Mouse (Mus musculus) hindbrain, embryonic 11.5 days (tissue): ENCODE data around the gene Crygs. TPM values are rescaled to one million over a fixed set of nuclear protein-coding genes. Genes with fewer than 3 reads are reported as not detected.

Experiments
- ATAC-seq: fragments of 200-750 bp; cut with Nextera tagmentation; 2 replicates; pipeline ENCODE4 v1.8.0; 2017; ENCODE audit warnings: mild to moderate bottlenecking, moderate TSS enrichment, moderate library complexity; ENCODE audit not compliant: low FRiP score
- DNase-seq: peaks from one replicate; pipeline ENCODE4 v3.0.0-alpha.2; 2015; ENCODE audit warnings: low spot score
- H3K27ac ChIP-seq: fragments of 300-500 bp; sonication (generic); 2 replicates; pipeline ENCODE4 v1.5.1; 2014; ENCODE audit warnings: mild to moderate bottlenecking, low read depth, low read length
- H3K27me3 ChIP-seq: fragments of 300-500 bp; sonication (generic); 2 replicates; pipeline ENCODE4 v1.6.1; 2014; ENCODE audit warnings: mild to moderate bottlenecking, low read length, moderate library complexity, mixed read lengths; ENCODE audit not compliant: control insufficient read depth, insufficient read depth
- H3K36me3 ChIP-seq: fragments of 300-500 bp; sonication (generic); 2 replicates; pipeline ENCODE4 v1.6.1; 2014; ENCODE audit warnings: mild to moderate bottlenecking, low read length, moderate library complexity, mixed read lengths; ENCODE audit not compliant: control insufficient read depth, insufficient read depth
- H3K4me1 ChIP-seq: fragments of 300-500 bp; sonication (generic); replicated peaks from 2 replicates; pipeline ENCODE4 v1.6.1; 2014; ENCODE audit warnings: low read length, mixed read lengths; ENCODE audit not compliant: control insufficient read depth, insufficient read depth
- H3K4me2 ChIP-seq: fragments of 300-500 bp; sonication (generic); replicated peaks from 2 replicates; pipeline ENCODE4 v1.6.1; 2014; ENCODE audit warnings: mild to moderate bottlenecking, low read depth, low read length
- H3K4me3 ChIP-seq: fragments of 300-500 bp; sonication (generic); 2 replicates; pipeline ENCODE4 v1.5.1; 2014; ENCODE audit warnings: low read depth, low read length
- H3K9ac ChIP-seq: fragments of 300-500 bp; sonication (generic); 2 replicates; pipeline ENCODE4 v1.6.1; 2014; ENCODE audit warnings: low read depth, low read length
- H3K9me3 ChIP-seq: fragments of 300-500 bp; sonication (generic); 2 replicates; pipeline ENCODE4 v1.6.1; 2016; ENCODE audit warnings: low read length; ENCODE audit not compliant: control insufficient read depth
- WGBS: fragments of 180-500 bp; shearing (Covaris S2); extraction: QIAGEN DNeasy Blood & Tissue Kit; methylation state at CpG from one replicate; pipeline ENCODE4 v1.1.7; 2014; 5-methylcytosine and 5-hydroxymethylcytosine counted together
- polyA plus RNA-seq: library from polyadenylated mRNA; unstranded; fragments of >200 nt; fragmentation: Nextera tagmentation; extraction: Ambion mirVana; gene quantifications from 2 replicates; pipeline ENCODE4 v1.2.1, GENCODE M21; 2014

Gene Crygs
- polyA plus RNA-seq, 1 experiment from 2014 or later, result 0.26 TPM

DNA sequence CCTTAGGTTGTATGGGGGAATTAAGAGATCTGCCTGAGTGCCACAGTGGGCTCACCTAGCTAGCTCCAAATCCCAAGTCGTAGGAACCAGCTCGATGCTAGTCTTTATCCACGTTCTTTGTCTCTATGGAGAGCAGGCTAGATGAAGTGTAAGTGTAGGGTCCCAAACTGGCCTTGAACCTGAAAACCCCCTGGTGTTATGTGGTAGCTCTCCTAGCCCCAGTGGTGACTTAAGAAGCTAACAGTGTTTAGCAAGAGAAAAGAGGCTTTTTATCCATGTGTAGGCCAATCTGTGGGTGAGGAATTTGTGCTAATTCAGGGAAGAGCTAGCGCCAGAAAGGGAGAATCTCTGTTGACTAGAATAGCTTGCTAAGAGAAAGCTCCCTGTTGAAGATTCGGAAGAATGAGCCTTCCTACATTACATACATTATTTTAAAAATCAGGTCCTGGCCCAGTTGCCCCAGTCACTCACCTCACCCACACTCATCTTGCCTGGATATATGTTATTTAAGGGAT lies 35.8 kb downstream of the Crygs start:
- 66% methylated on average over 5 of the region's 5 CpGs for WGBS
- no peak for DNase-seq

DNA sequence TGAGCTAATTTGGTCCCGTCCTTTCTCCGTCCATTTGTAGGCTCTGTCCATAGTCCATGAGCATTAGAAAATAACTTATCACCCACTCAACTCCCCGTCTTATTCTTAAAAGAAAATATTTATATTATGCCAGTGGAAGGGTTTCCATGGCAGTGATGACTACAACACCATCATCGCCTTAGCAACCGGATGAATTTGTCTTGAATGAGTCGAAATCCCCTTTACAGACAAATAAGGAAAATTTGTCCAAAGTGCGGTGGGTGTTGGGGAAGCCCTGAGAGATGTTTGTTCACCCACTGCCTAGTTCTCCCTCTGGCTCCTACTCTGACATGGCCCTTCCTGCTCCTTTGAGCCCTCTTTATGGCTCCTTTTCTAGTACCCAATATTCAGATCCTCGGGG lies 42.7 kb downstream of the Crygs start:
- H3K4me2 ChIP-seq, result no peak overlapping the region
- no peak for DNase-seq
- H3K9ac ChIP-seq, result no peak overlapping the region
- H3K4me3 ChIP-seq, result no peak overlapping the region
- H3K36me3 ChIP-seq, result no peaks in the 10 kb centered on the region
- WGBS, result 92% methylated on average over 8 of the region's 8 CpGs
- no peak for ATAC-seq
- no peak overlapping the region for H3K27ac ChIP-seq
- no peaks in the 10 kb centered on the region for H3K9me3 ChIP-seq
- no peaks in the 10 kb centered on the region for H3K27me3 ChIP-seq
- H3K4me1 ChIP-seq, result no peaks in the 10 kb centered on the region

More for the DNA sequence above, 35.8 kb downstream of the Crygs start:
- Histone ChIP-seq H3K27ac (no peak overlapping the region), H3K4me2 (no peak overlapping the region), H3K4me3 (no peak overlapping the region), H3K27me3 (no peaks in the 10 kb centered on the region), H3K9ac (no peak overlapping the region), H3K9me3 (no peaks in the 10 kb centered on the region), H3K4me1 (no peaks in the 10 kb centered on the region), H3K36me3 (no peaks in the 10 kb centered on the region)
- ATAC-seq, result no peak

DNA sequence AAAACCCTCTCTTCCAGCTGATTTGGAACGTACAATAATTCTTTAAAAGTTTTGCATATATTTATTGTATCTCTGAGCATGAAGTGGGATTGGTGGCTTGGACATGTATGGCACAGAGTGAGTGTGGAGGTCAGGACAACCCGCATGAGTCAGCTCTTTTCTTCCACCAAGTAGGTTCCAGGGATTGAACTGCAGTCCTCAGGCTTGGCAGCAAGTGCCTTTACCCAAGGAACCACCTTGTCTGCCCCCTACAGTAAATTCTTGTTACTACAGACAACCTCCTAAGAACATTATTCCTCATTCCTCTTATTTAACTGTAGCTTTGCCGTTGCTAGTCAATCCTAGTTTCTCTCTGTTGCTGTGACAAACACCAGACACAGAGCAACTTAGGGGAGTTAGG lies 44.0 kb downstream of the Crygs start:
- DNase-seq (no peak), ATAC-seq (no peak)
- H3K9me3 ChIP-seq, result no peaks in the 10 kb centered on the region
- H3K36me3 ChIP-seq, result no peaks in the 10 kb centered on the region
- no peak overlapping the region for H3K4me3 ChIP-seq
- no peak overlapping the region for H3K27ac ChIP-seq
- H3K27me3 ChIP-seq, result no peaks in the 10 kb centered on the region
- no peak overlapping the region for H3K4me2 ChIP-seq
- no peak overlapping the region for H3K9ac ChIP-seq
- WGBS, result 88% methylated on average over 3 of the region's 3 CpGs
- H3K4me1 ChIP-seq, result no peaks in the 10 kb centered on the region

- Histone ChIP-seq H3K9me3 (no peaks in the 10 kb centered on the region), H3K36me3 (no peaks in the 10 kb centered on the region), H3K27ac (no peak overlapping the region), H3K27me3 (no peaks in the 10 kb centered on the region), H3K9ac (no peak overlapping the region), H3K4me2 (no peak overlapping the region), H3K4me1 (no peaks in the 10 kb centered on the region), H3K4me3 (no peak overlapping the region)
- DNase-seq (no peak), ATAC-seq (no peak)
- WGBS, result 62% methylated on average over 16 of the region's 16 CpGs
These were observed 44.6 kb downstream of the Crygs start for GRCm38 (mm10) chr16:22766738-22767211.

DNA sequence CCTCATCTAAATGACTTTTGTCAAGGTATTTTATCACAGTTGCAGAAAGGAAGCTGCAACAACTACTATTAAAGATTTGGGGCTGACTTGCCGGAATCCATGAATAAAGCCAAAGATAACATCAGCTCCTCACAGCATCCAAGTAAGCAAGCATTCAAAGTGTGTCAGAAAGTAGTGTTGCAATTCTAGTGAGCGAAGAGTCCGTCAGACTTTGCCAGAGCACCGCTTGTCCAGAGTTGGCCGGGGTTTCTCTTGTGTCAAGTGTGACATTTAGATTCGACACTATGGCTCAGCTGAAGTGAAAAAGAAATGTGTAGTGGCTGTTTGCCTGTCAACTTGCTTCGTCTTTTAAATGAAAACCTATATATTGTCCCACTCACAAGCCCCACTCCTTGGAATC lies 45.8 kb downstream of the Crygs start:
- WGBS, result 90% methylated on average over 7 of the region's 7 CpGs
- DNase-seq (no peak), ATAC-seq (no peak)
- H3K9ac ChIP-seq, result no peak overlapping the region
- H3K4me1 ChIP-seq, result no peaks in the 10 kb centered on the region
- no peaks in the 10 kb centered on the region for H3K27me3 ChIP-seq
- H3K4me3 ChIP-seq, result no peak overlapping the region
- H3K4me2 ChIP-seq, result no peak overlapping the region
- H3K36me3 ChIP-seq, result no peaks in the 10 kb centered on the region
- no peak overlapping the region for H3K27ac ChIP-seq
- no peaks in the 10 kb centered on the region for H3K9me3 ChIP-seq

Other genes with a start within 250 kb of the Crygs start
- 0.12 and 0.14 TPM in 2 replicates for gene Dgkg, start 154.4 kb downstream of the Crygs start, polyA plus RNA-seq
- 33.6 and 36.1 TPM in 2 replicates for gene Tbccd1, start 46.1 kb upstream of the Crygs start, polyA plus RNA-seq
- gene Dnajb11, start 46.3 kb upstream of the Crygs start, polyA plus RNA-seq, result 115 and 116 TPM in 2 replicates
- 0.11 TPM in 1 of 2 replicates, not detected in the other for gene Ahsg, start 79.7 kb upstream of the Crygs start, polyA plus RNA-seq
- not detected in 2 replicates for gene Fetub, start 106.8 kb upstream of the Crygs start, polyA plus RNA-seq
- 0.08 and 0.36 TPM in 2 replicates for gene Hrg, start 139.5 kb upstream of the Crygs start, polyA plus RNA-seq
- gene Kng2, start 217.9 kb upstream of the Crygs start, polyA plus RNA-seq, result not detected in 2 replicates
- gene Kng1, start 246.3 kb upstream of the Crygs start, polyA plus RNA-seq, result 0.10 TPM in 1 of 2 replicates, not detected in the other